Mouse (Mus musculus): Measurements from ENCODE around the gene Wnt1. TPM values are rescaled to one million over a fixed set of nuclear protein-coding genes. Genes with fewer than 3 reads are reported as not detected.

Gene Wnt1
- polyA plus RNA-seq, 1 experiment from 2014 or later = not detected

- Histone ChIP-seq H3K4me2 (no peak overlapping the region), H3K4me3 (ENCODE audit: low read depth, low read length) (no peak overlapping the region), H3K36me3 (ENCODE audit: control insufficient read depth, insufficient read depth, low read length) (no peaks in the 10 kb centered on the region), H3K27ac (ENCODE audit: low read depth, low read length) (no peak overlapping the region), H3K9ac (ENCODE audit: low read depth, low read length) (no peak overlapping the region), H3K27me3 (replicated peaks; ENCODE audit: control insufficient read depth, insufficient read depth, low read length) (peaks cover 76% of the 10 kb centered on the region), H3K9me3 (ENCODE audit: control insufficient read depth, low read length) (no peaks in the 10 kb centered on the region), H3K4me1 (replicated peaks; ENCODE audit: control insufficient read depth, insufficient read depth, low read length) (peaks cover 9% of the 10 kb centered on the region)
- 30% methylated on average over 6 of the region's 6 CpGs for WGBS
- ATAC-seq (replicated peaks; ENCODE audit: low FRiP score) (no peak), DNase-seq (ENCODE audit: low spot score) (no peak)
Measured at GRCm38 (mm10) chr15:98781166-98781565, 8.5 kb upstream of the Wnt1 start.

DNA sequence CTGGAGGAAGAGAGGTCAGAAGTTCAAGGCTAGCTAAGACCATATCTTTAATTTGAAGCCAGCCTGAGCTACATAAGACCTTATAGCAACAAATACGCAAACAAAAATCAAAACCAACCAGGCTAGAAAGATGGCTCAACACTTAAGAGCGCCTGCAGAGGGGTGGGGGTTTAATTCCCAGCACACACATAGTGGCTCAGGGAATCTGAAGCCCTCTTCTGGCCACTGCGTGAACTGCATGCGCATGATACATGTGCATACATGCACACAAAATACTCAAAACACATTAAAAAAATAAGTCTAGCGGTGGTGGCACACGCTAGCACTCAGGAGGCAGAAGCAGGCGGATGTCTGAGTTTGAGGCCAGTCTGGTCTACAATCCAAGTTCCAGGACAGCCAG is 3.9 kb upstream of the Wnt1 start:
- Histone ChIP-seq H3K4me3 (ENCODE audit: low read depth, low read length) (no peak overlapping the region), H3K27me3 (replicated peaks; ENCODE audit: control insufficient read depth, insufficient read depth, low read length) (peaks cover 71% of the 10 kb centered on the region), H3K36me3 (ENCODE audit: control insufficient read depth, insufficient read depth, low read length) (no peaks in the 10 kb centered on the region), H3K9me3 (ENCODE audit: control insufficient read depth, low read length) (no peaks in the 10 kb centered on the region), H3K4me1 (replicated peaks; ENCODE audit: control insufficient read depth, insufficient read depth, low read length) (peaks cover under 1% of the 10 kb centered on the region), H3K9ac (ENCODE audit: low read depth, low read length) (no peak overlapping the region), H3K27ac (ENCODE audit: low read depth, low read length) (no peak overlapping the region), H3K4me2 (no peak overlapping the region)
- ATAC-seq (replicated peaks; ENCODE audit: low FRiP score) = no peak
- no peak for DNase-seq (ENCODE audit: low spot score)
- WGBS = 30% methylated on average over 7 of the region's 7 CpGs

DNA sequence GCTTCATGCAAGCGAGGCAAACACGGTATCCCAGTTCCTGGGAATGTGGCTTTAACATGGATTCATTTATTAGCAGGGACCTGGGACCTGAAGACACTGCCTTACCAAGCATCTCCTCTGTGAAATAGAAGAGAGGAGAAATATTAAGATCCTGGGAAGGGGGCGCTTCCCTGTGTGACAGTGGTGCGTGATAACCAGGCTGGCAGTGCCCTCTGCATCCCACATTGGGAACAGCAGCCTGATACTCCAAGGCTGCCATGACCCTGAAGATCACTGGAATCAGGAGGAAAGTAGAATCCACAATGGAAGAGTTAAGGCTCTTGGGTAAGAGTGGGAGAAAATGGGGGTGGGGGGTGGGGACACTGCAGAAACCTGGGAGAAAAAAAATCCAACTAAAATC is 1.7 kb upstream of the Wnt1 start:
- no peaks in the 10 kb centered on the region for H3K9me3 ChIP-seq (ENCODE audit: control insufficient read depth, low read length)
- H3K9ac ChIP-seq (ENCODE audit: low read depth, low read length) = no peak overlapping the region
- peaks cover 78% of the 10 kb centered on the region for H3K27me3 ChIP-seq (replicated peaks; ENCODE audit: control insufficient read depth, insufficient read depth, low read length)
- no peak overlapping the region for H3K27ac ChIP-seq (ENCODE audit: low read depth, low read length)
- DNase-seq (ENCODE audit: low spot score) (no peak), ATAC-seq (replicated peaks; ENCODE audit: low FRiP score) (no peak)
- no peak overlapping the region for H3K4me3 ChIP-seq (ENCODE audit: low read depth, low read length)
- WGBS = 42% methylated on average over 4 of the region's 4 CpGs
- H3K4me2 ChIP-seq = no peak overlapping the region
- H3K4me1 ChIP-seq (replicated peaks; ENCODE audit: control insufficient read depth, insufficient read depth, low read length) = peaks cover 11% of the 10 kb centered on the region
- no peaks in the 10 kb centered on the region for H3K36me3 ChIP-seq (ENCODE audit: control insufficient read depth, insufficient read depth, low read length)

GRCm38 (mm10) chr15:98788972-98789660 is 541 bp upstream of the Wnt1 start:
- Histone ChIP-seq H3K4me3 (ENCODE audit: low read depth, low read length) (no peak overlapping the region), H3K27me3 (replicated peaks; ENCODE audit: control insufficient read depth, insufficient read depth, low read length) (peaks cover 90% of the 10 kb centered on the region), H3K4me1 (replicated peaks; ENCODE audit: control insufficient read depth, insufficient read depth, low read length) (peaks cover 11% of the 10 kb centered on the region), H3K9ac (ENCODE audit: low read depth, low read length) (no peak overlapping the region), H3K9me3 (ENCODE audit: control insufficient read depth, low read length) (no peaks in the 10 kb centered on the region), H3K36me3 (ENCODE audit: control insufficient read depth, insufficient read depth, low read length) (no peaks in the 10 kb centered on the region), H3K4me2 (0 out of 2 replicates have a peak overlapping the region, but pooled peaks have one; percentile 3), H3K27ac (ENCODE audit: low read depth, low read length) (no peak overlapping the region)
- ATAC-seq (replicated peaks; ENCODE audit: low FRiP score) (no peak), DNase-seq (ENCODE audit: low spot score) (no peak)
- WGBS = 11% methylated on average over 24 of the region's 24 CpGs

- H3K4me2 ChIP-seq = no peak overlapping the region; the same call in 1 of the 2 replicates
- peaks cover 93% of the 10 kb centered on the region for H3K27me3 ChIP-seq (replicated peaks; ENCODE audit: control insufficient read depth, insufficient read depth, low read length)
- H3K4me3 ChIP-seq (ENCODE audit: low read depth, low read length) = peak overlapping the region; percentile 25; the same call in 1 of the 2 replicates
- WGBS = 2% methylated on average over 23 of the region's 23 CpGs
- no peaks in the 10 kb centered on the region for H3K9me3 ChIP-seq (ENCODE audit: control insufficient read depth, low read length)
- H3K27ac ChIP-seq (ENCODE audit: low read depth, low read length) = no peak overlapping the region
- H3K9ac ChIP-seq (ENCODE audit: low read depth, low read length) = no peak overlapping the region
- ATAC-seq (replicated peaks; ENCODE audit: low FRiP score) (no peak), DNase-seq (ENCODE audit: low spot score) (no peak)
- peaks cover 11% of the 10 kb centered on the region for H3K4me1 ChIP-seq (replicated peaks; ENCODE audit: control insufficient read depth, insufficient read depth, low read length)
- no peaks in the 10 kb centered on the region for H3K36me3 ChIP-seq (ENCODE audit: control insufficient read depth, insufficient read depth, low read length)
Measured at GRCm38 (mm10) chr15:98790761-98791160, 1.1 kb downstream of the Wnt1 start.

- Histone ChIP-seq H3K9ac (ENCODE audit: low read depth, low read length) (no peak overlapping the region), H3K27ac (ENCODE audit: low read depth, low read length) (no peak overlapping the region), H3K9me3 (ENCODE audit: control insufficient read depth, low read length) (no peaks in the 10 kb centered on the region), H3K27me3 (replicated peaks; ENCODE audit: control insufficient read depth, insufficient read depth, low read length) (peaks cover 96% of the 10 kb centered on the region), H3K4me3 (ENCODE audit: low read depth, low read length) (peak overlapping the region; percentile 25; the same call in 1 of the 2 replicates), H3K36me3 (ENCODE audit: control insufficient read depth, insufficient read depth, low read length) (no peaks in the 10 kb centered on the region), H3K4me2 (no peak overlapping the region; the same call in 1 of the 2 replicates), H3K4me1 (replicated peaks; ENCODE audit: control insufficient read depth, insufficient read depth, low read length) (peaks cover 11% of the 10 kb centered on the region)
- no peak for DNase-seq (ENCODE audit: low spot score)
- WGBS = 4% methylated on average over 12 of the region's 12 CpGs
- no peak for ATAC-seq (replicated peaks; ENCODE audit: low FRiP score)
Measured at GRCm38 (mm10) chr15:98791221-98791620, 1.6 kb downstream of the Wnt1 start.

DNA sequence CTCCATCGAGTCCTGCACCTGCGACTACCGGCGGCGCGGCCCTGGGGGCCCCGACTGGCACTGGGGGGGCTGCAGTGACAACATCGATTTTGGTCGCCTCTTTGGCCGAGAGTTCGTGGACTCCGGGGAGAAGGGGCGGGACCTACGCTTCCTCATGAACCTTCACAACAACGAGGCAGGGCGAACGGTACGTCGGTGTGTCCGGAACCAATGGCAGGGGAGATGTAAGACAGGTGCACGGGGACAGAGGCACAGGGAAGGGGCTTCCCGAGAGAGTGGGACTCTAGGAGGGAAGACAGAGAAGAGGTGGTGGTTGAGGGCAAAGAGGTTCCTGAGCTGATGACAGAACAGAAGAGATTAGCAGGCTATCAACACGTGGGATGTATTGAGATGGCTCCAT is 2.1 kb downstream of the Wnt1 start:
- WGBS = 4% methylated on average over 23 of the region's 23 CpGs
- H3K4me1 ChIP-seq (replicated peaks; ENCODE audit: control insufficient read depth, insufficient read depth, low read length) = peaks cover 11% of the 10 kb centered on the region
- H3K27ac ChIP-seq (ENCODE audit: low read depth, low read length) = no peak overlapping the region
- H3K4me2 ChIP-seq = no peak overlapping the region
- H3K27me3 ChIP-seq (replicated peaks; ENCODE audit: control insufficient read depth, insufficient read depth, low read length) = peaks cover 99% of the 10 kb centered on the region
- H3K9me3 ChIP-seq (ENCODE audit: control insufficient read depth, low read length) = no peaks in the 10 kb centered on the region
- H3K9ac ChIP-seq (ENCODE audit: low read depth, low read length) = no peak overlapping the region
- ATAC-seq (replicated peaks; ENCODE audit: low FRiP score) (no peak), DNase-seq (ENCODE audit: low spot score) (no peak)
- no peaks in the 10 kb centered on the region for H3K36me3 ChIP-seq (ENCODE audit: control insufficient read depth, insufficient read depth, low read length)
- 0 out of 2 replicates have a peak overlapping the region, but pooled peaks have one; percentile 6 for H3K4me3 ChIP-seq (ENCODE audit: low read depth, low read length)

- no peak for ATAC-seq (replicated peaks; ENCODE audit: low FRiP score)
- H3K27ac ChIP-seq (ENCODE audit: low read depth, low read length) = no peak overlapping the region
- H3K4me2 ChIP-seq = peak overlapping the region; percentile 23
- DNase-seq (ENCODE audit: low spot score) = no peak
- H3K4me3 ChIP-seq (ENCODE audit: low read depth, low read length) = peak overlapping the region; percentile 30; the same call in 1 of the 2 replicates
- H3K4me1 ChIP-seq (replicated peaks; ENCODE audit: control insufficient read depth, insufficient read depth, low read length) = peaks cover 11% of the 10 kb centered on the region
- peaks cover 100% of the 10 kb centered on the region for H3K27me3 ChIP-seq (replicated peaks; ENCODE audit: control insufficient read depth, insufficient read depth, low read length)
- no peaks in the 10 kb centered on the region for H3K9me3 ChIP-seq (ENCODE audit: control insufficient read depth, low read length)
- WGBS = 4% methylated on average over 75 of the region's 75 CpGs
- no peak overlapping the region for H3K9ac ChIP-seq (ENCODE audit: low read depth, low read length)
- H3K36me3 ChIP-seq (ENCODE audit: control insufficient read depth, insufficient read depth, low read length) = no peaks in the 10 kb centered on the region
Measured at GRCm38 (mm10) chr15:98792233-98793020, 2.8 kb downstream of the Wnt1 start.

Data from liver, embryonic 11.5 days (tissue).